Mouse (Mus musculus) inflammation-experienced regulatory T-cells, adult 16 weeks (primary cell): ENCODE data around the gene Cxcl17. TPM values are rescaled to one million over a fixed set of nuclear protein-coding genes. Genes with fewer than 3 reads are reported as not detected.

ENCODE experiments used
- polyA plus RNA-seq: library from polyadenylated mRNA; unstranded; fragments of 100-300 nt; shearing (Covaris generic); gene quantifications from one replicate; pipeline ENCODE4 v1.2.1, GENCODE M21; 2017

The Cxcl17 gene
- 0.52 TPM for polyA plus RNA-seq

DNA sequence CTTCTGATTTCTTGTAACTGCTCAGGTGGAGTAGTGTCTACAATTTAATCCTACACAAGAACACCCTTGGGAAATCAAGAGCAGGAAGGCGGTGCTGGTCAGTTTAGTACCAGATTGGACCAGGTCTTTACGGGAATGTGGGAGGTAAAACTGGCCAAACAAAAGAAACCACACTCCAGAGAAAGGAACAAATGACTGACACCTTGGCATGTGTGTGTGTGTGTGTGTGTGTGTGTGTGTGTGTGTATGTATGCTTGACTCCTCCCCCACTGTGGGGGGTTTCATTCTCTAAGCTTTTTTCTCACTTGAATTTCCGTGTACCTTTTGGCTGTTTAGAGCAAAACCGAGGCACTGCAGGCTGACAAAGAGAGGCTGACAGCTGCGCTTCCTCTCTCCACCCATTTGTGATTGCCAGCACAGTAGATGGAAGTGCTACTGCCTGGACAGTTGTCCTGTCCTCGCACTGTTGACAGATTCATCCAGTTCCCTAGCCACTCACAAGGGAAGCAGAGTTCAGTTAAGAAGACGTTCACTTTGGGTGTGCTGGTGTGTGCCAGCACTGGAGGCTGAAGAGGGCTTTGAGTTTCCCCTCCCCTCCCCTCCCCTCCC lies at the start of gene Cxcl17:
Gene Cxcl17 (minus strand): TSS at position 54 of the 609 bp plus-strand sequence.

DNA sequence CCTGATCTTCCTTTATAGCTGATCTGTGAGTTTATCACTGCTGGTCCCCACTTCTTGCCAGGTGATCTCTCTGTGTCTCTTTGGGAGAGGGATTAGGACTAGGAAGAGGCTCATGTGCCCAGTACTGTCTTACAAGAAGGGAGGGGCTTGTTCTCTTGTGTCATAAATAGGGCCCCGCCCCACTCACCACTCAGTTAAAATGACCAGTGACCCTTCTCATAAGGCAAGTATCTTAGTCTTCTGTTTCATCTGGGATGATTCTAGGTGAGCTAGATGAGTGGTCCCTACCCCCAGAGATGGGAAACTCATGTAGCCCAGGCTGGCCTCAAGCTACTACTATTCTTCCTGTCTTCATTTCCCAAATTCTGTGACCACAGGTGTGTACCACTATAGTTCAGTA lies 14.1 kb downstream of the Cxcl17 start, which contains the start of gene Lipe:
Gene Lipe (minus strand): TSS at position 101 of the 400 bp plus-strand sequence.

DNA sequence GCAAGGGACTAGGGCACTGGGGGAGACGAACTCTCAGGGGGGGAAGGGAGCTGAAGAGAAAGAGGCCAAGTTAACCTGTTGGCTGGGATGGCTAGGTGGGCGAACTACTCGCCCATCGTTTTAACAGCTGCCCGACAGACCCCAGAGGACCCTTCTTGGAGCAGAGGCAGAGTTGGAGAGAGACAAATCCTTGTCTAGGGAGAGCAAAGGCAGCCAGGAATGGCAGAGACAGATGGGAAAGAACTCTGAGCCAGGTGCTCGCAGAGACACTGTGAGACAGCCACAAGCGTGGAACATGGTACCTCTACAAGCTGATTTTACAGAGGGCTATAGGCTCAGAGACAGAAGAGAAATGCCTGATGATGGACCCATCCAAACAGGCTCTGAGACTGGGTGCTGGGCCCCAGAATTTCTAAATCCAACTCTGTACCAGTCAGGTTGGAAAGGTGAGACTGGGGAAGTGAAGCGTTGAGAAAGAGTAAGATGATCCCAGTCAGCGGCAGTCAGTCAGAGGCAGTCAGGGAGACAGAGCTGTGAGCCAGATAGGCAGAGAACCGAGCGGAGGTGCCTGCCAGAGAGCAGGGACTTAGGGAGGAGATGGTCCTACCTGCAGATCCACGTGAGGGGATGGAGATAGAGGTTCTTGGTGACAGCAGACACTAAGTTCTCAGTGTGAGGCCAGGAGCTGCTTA lies 43.5 kb downstream of the Cxcl17 start, which contains the start of gene Cnfn:
Gene Cnfn (minus strand): TSS at position 667 of the 692 bp plus-strand sequence.

Other genes starting within 250 kb of the Cxcl17 start
- 134 TPM for gene Pou2f2, start 233.2 kb downstream of the Cxcl17 start, polyA plus RNA-seq
- 58.4 TPM for gene Dedd2, start 192.3 kb downstream of the Cxcl17 start, polyA plus RNA-seq
- 3.5 TPM for gene Zfp526, start 191.5 kb downstream of the Cxcl17 start, polyA plus RNA-seq
- 7.3 TPM for gene Gsk3a, start 175.0 kb downstream of the Cxcl17 start, polyA plus RNA-seq
- gene Erf, start 162.1 kb downstream of the Cxcl17 start, polyA plus RNA-seq = 0.73 TPM
- gene Cic, start 145.2 kb downstream of the Cxcl17 start, polyA plus RNA-seq = 25.5 TPM
- gene Pafah1b3, start 114.9 kb downstream of the Cxcl17 start, polyA plus RNA-seq = 49.2 TPM
- not detected for gene Prr19, start 111.5 kb downstream of the Cxcl17 start, polyA plus RNA-seq
- not detected for gene Tmem145, start 106.8 kb downstream of the Cxcl17 start, polyA plus RNA-seq
- gene Megf8, start 95.7 kb downstream of the Cxcl17 start, polyA plus RNA-seq = 0.46 TPM
- gene Cnfn, start 43.2 kb downstream of the Cxcl17 start, polyA plus RNA-seq = not detected
- gene Lipe, start 14.2 kb downstream of the Cxcl17 start, polyA plus RNA-seq = 16.9 TPM
- gene Ceacam1, start 64.7 kb upstream of the Cxcl17 start, polyA plus RNA-seq = 0.60 TPM
- not detected for gene Ceacam2, start 127.0 kb upstream of the Cxcl17 start, polyA plus RNA-seq
- not detected for gene Erich4, start 203.0 kb upstream of the Cxcl17 start, polyA plus RNA-seq
- gene Dmac2, start 206.5 kb upstream of the Cxcl17 start, polyA plus RNA-seq = 78.3 TPM
- 0.84 TPM for gene B3gnt8, start 213.8 kb upstream of the Cxcl17 start, polyA plus RNA-seq
- 58.4 TPM for gene Bckdha, start 246.1 kb upstream of the Cxcl17 start, polyA plus RNA-seq
- 124 TPM for gene Exosc5, start 246.3 kb upstream of the Cxcl17 start, polyA plus RNA-seq